Mouse (Mus musculus) heart, embryonic 10.5 days (tissue): ENCODE results near the gene Mrtfb. TPM values are rescaled to one million over a fixed set of nuclear protein-coding genes. Genes with fewer than 3 reads are reported as not detected.

ENCODE experiments used
- DNase-seq: peaks from one replicate; pipeline ENCODE4 v3.0.0-alpha.2; 2017; ENCODE audit warnings: low spot score
- H3K27ac ChIP-seq: fragments of 300-500 bp; sonication (generic); 2 replicates; pipeline ENCODE4 v1.5.1; 2016; ENCODE audit warnings: mild to moderate bottlenecking
- H3K27me3 ChIP-seq: fragments of 300-500 bp; sonication (generic); 2 replicates; pipeline ENCODE4 v1.6.1; 2016; ENCODE audit warnings: mild to moderate bottlenecking; ENCODE audit not compliant: poor library complexity, insufficient read depth, severe bottlenecking
- H3K36me3 ChIP-seq: fragments of 300-500 bp; sonication (generic); 2 replicates; pipeline ENCODE4 v1.6.1; 2016; ENCODE audit warnings: mild to moderate bottlenecking, moderate library complexity
- H3K4me1 ChIP-seq: fragments of 300-500 bp; sonication (generic); 2 replicates; pipeline ENCODE4 v1.6.1; 2016; ENCODE audit warnings: mild to moderate bottlenecking
- H3K4me3 ChIP-seq: fragments of 300-500 bp; sonication (generic); 2 replicates; pipeline ENCODE4 v1.5.1; 2016; ENCODE audit warnings: mild to moderate bottlenecking, moderate library complexity
- H3K9me3 ChIP-seq: fragments of 300-500 bp; sonication (generic); 2 replicates; pipeline ENCODE4 v1.6.1; 2016; ENCODE audit warnings: mild to moderate bottlenecking, moderate library complexity
- WGBS: fragments of 180-500 bp; shearing (Covaris S2); methylation state at CpG from one replicate; pipeline ENCODE4 v1.1.7; 2016; 5-methylcytosine and 5-hydroxymethylcytosine counted together
- polyA plus RNA-seq: library from polyadenylated mRNA; unstranded; fragments of >200 nt; fragmentation: Nextera tagmentation; extraction: Ambion mirVana; gene quantifications from 2 replicates; pipeline ENCODE4 v1.2.1, GENCODE M21; 2016

The Mrtfb gene
- polyA plus RNA-seq, 1 experiment from 2014 or later = 20.4 TPM

GRCm38 (mm10) chr16:13400375-13400774, 144.1 kb downstream of the Mrtfb start:
- no peak for DNase-seq
- Histone ChIP-seq H3K36me3 (peaks cover 95% of the 10 kb centered on the region), H3K27ac (no peak overlapping the region), H3K27me3 (no peaks in the 10 kb centered on the region), H3K4me1 (no peaks in the 10 kb centered on the region), H3K9me3 (no peaks in the 10 kb centered on the region), H3K4me3 (no peak overlapping the region)
- WGBS = 72% methylated on average over 2 of the region's 2 CpGs

DNA sequence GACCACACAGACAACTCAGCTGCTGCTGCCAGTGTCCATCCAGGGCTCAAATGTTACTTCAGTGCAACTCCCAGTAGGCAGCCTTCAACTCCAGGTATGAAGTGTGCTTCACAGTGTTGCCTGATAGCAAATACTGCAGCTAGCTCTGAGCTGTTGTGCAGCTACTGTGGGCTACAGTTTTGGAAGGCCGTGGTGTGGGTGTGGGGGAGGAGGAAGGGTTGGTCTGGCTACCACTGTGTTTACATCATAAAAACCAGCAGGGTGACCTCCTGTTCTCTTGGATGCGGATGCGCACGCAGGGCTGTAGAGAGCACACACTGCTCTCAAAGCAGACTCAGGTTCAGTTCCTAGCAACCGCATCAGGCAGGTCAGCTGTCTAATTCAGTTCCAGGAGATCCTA, 145.3 kb downstream of the Mrtfb start:
- 94% methylated on average over 5 of the region's 5 CpGs for WGBS
- peaks cover 95% of the 10 kb centered on the region for H3K36me3 ChIP-seq
- no peak overlapping the region for H3K4me3 ChIP-seq
- no peaks in the 10 kb centered on the region for H3K4me1 ChIP-seq
- DNase-seq = no peak
- no peaks in the 10 kb centered on the region for H3K9me3 ChIP-seq
- H3K27ac ChIP-seq = no peak overlapping the region
- no peaks in the 10 kb centered on the region for H3K27me3 ChIP-seq

- Histone ChIP-seq H3K27ac (no peak overlapping the region), H3K4me1 (no peaks in the 10 kb centered on the region), H3K4me3 (no peak overlapping the region), H3K27me3 (no peaks in the 10 kb centered on the region), H3K9me3 (no peaks in the 10 kb centered on the region), H3K36me3 (peaks cover 94% of the 10 kb centered on the region)
- DNase-seq = no peak
- WGBS = 86% methylated on average over 6 of the region's 6 CpGs
Observed at GRCm38 (mm10) chr16:13404656-13405055, 148.4 kb downstream of the Mrtfb start.

DNA sequence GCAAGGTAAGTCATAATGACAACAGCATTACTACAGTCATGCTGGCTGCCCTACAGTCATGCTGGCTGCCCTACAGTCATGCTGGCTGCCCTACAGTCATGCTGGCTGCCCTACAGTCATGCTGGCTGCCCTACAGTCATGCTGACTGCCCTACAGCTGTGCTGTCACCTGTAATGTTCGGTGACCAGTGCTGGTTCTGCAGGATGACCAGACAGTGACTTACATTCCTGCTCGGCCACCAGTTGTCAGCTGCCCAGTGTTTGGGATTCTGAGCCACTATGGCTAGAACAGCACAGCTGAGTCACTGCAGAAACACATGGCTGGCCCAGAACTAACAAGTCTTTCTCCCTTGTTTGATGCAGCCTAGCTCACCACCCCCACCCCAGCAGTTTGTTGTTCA, 149.1 kb downstream of the Mrtfb start:
- no peaks in the 10 kb centered on the region for H3K27me3 ChIP-seq
- 85% methylated on average over 2 of the region's 2 CpGs for WGBS
- peaks cover 94% of the 10 kb centered on the region for H3K36me3 ChIP-seq
- no peak for DNase-seq
- no peak overlapping the region for H3K4me3 ChIP-seq
- H3K27ac ChIP-seq = no peak overlapping the region
- no peaks in the 10 kb centered on the region for H3K4me1 ChIP-seq
- H3K9me3 ChIP-seq = no peaks in the 10 kb centered on the region

- no peak overlapping the region for H3K4me3 ChIP-seq
- DNase-seq = no peak
- H3K36me3 ChIP-seq = peaks cover 91% of the 10 kb centered on the region
- H3K27ac ChIP-seq = no peak overlapping the region
- H3K27me3 ChIP-seq = no peaks in the 10 kb centered on the region
- 0 out of 2 replicates have a peak, but pooled peaks cover 2% of the 10 kb centered on the region for H3K9me3 ChIP-seq
- H3K4me1 ChIP-seq = no peaks in the 10 kb centered on the region; the same call in 1 of the 2 replicates
- 73% methylated on average over 4 of the region's 4 CpGs for WGBS
Observed at GRCm38 (mm10) chr16:13409530-13410163, 153.4 kb downstream of the Mrtfb start.

- DNase-seq = no peak
- no peaks in the 10 kb centered on the region; the same call in 1 of the 2 replicates for H3K4me1 ChIP-seq
- no peak overlapping the region for H3K27ac ChIP-seq
- H3K27me3 ChIP-seq = no peaks in the 10 kb centered on the region
- 0 out of 2 replicates have a peak, but pooled peaks cover 2% of the 10 kb centered on the region for H3K9me3 ChIP-seq
- peaks cover 80% of the 10 kb centered on the region for H3K36me3 ChIP-seq
- H3K4me3 ChIP-seq = no peak overlapping the region
- 81% methylated on average over 2 of the region's 2 CpGs for WGBS
Observed at GRCm38 (mm10) chr16:13410760-13411159, 154.5 kb downstream of the Mrtfb start.

DNA sequence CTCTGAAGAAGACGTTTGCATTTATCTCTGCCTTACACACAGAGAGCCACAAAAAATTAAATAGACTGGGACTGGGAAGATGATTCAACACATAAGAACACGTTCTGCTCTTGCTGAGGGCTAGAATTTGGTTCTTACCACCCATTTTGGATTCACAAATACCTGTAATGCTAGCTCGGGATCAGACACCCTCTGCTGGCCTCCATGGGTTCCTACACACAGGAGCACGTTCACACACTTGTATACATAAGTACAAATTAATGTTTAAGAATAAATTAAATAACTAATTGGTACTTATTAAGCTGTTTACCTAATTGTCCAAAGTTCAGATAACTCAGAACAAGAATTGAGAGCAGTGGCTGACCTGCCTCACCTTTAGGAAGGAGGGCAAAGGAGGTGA, 155.2 kb downstream of the Mrtfb start:
- WGBS = 92% methylated on average over 4 of the region's 4 CpGs
- no peak overlapping the region for H3K27ac ChIP-seq
- H3K4me1 ChIP-seq = no peaks in the 10 kb centered on the region; the same call in 1 of the 2 replicates
- H3K9me3 ChIP-seq = 0 out of 2 replicates have a peak, but pooled peaks cover 2% of the 10 kb centered on the region
- H3K27me3 ChIP-seq = no peaks in the 10 kb centered on the region
- peaks cover 73% of the 10 kb centered on the region for H3K36me3 ChIP-seq
- H3K4me3 ChIP-seq = no peak overlapping the region
- DNase-seq = no peak

GRCm38 (mm10) chr16:13414566-13414965, 158.3 kb downstream of the Mrtfb start:
- peaks cover 47% of the 10 kb centered on the region for H3K36me3 ChIP-seq
- no peaks in the 10 kb centered on the region for H3K27me3 ChIP-seq
- H3K4me1 ChIP-seq = peaks cover 5% of the 10 kb centered on the region; the same call in 1 of the 2 replicates
- H3K27ac ChIP-seq = no peak overlapping the region
- 89% methylated on average over 7 of the region's 7 CpGs for WGBS
- H3K9me3 ChIP-seq = 0 out of 2 replicates have a peak, but pooled peaks cover 2% of the 10 kb centered on the region
- no peak overlapping the region for H3K4me3 ChIP-seq
- DNase-seq = no peak

- no peak overlapping the region for H3K27ac ChIP-seq
- H3K9me3 ChIP-seq = 0 out of 2 replicates have a peak, but pooled peaks cover 2% of the 10 kb centered on the region
- H3K36me3 ChIP-seq = peaks cover 43% of the 10 kb centered on the region
- H3K4me3 ChIP-seq = no peak overlapping the region
- WGBS = 85% methylated on average over 4 of the region's 4 CpGs
- no peak for DNase-seq
- no peaks in the 10 kb centered on the region for H3K27me3 ChIP-seq
- peaks cover 5% of the 10 kb centered on the region; the same call in 1 of the 2 replicates for H3K4me1 ChIP-seq
Observed at GRCm38 (mm10) chr16:13414972-13415371, 158.7 kb downstream of the Mrtfb start.

- no peaks in the 10 kb centered on the region for H3K27me3 ChIP-seq
- DNase-seq = no peak
- peaks cover 38% of the 10 kb centered on the region for H3K36me3 ChIP-seq
Observed at GRCm38 (mm10) chr16:13415465-13415864, 159.2 kb downstream of the Mrtfb start.

GRCm38 (mm10) chr16:13416465-13416864, 160.2 kb downstream of the Mrtfb start:
- H3K9me3 ChIP-seq = no peaks in the 10 kb centered on the region
- peaks cover 5% of the 10 kb centered on the region; the same call in 1 of the 2 replicates for H3K4me1 ChIP-seq
- WGBS = 73% methylated on average over 10 of the region's 10 CpGs
- H3K27ac ChIP-seq = no peak overlapping the region
- H3K36me3 ChIP-seq = peaks cover 28% of the 10 kb centered on the region
- no peak overlapping the region for H3K4me3 ChIP-seq
- no peak for DNase-seq
- no peaks in the 10 kb centered on the region for H3K27me3 ChIP-seq

More at GRCm38 (mm10) chr16:13415465-13415864, 159.2 kb downstream of the Mrtfb start:
- no peak overlapping the region for H3K4me3 ChIP-seq
- H3K9me3 ChIP-seq = 0 out of 2 replicates have a peak, but pooled peaks cover 2% of the 10 kb centered on the region
- H3K4me1 ChIP-seq = peaks cover 5% of the 10 kb centered on the region; the same call in 1 of the 2 replicates
- WGBS = 94% methylated on average over 6 of the region's 6 CpGs
- H3K27ac ChIP-seq = no peak overlapping the region

DNA sequence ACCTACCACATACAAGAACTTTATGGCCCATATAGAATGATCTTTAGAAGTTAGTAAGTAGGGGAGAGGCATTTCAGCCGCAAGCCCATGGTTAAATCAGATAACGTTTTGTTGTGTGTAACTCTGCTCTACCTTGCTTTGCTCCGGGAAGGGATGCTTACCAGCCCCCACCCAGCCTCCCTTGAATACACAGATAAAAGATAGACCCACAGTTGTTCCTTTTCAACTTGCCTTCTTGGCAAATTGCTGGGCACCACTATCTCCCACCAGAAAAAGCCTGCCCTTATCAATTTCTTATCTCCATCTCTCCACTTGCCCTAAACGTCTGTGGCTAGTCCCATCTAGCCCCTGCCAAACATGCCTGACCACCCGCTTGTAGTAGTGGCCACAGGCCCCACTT, 161.6 kb downstream of the Mrtfb start:
- WGBS = 50% methylated on average over 5 of the region's 5 CpGs

DNA sequence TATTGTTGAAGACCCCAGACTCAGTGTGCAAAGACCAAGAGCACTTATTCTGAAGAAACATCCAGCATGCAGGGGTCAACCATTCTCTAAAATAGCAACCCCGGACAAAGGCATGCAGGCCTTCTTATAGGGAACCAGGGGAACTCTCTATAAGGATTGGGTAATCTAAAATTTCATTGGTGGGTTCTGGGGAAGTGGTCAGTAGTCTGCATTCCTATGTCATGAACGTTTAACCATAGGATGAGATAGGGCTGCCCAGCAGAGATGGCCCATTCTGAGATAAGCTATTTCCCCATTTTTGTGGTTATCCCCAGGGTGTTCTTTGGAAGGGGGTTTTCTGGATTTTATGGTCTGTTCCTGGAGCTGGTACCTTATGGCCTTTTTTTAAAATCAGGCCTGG, 163.5 kb downstream of the Mrtfb start:
- no peak overlapping the region for H3K4me3 ChIP-seq
- H3K27ac ChIP-seq = no peak overlapping the region
- no peaks in the 10 kb centered on the region for H3K27me3 ChIP-seq
- 52% methylated on average over 2 of the region's 2 CpGs for WGBS
- peaks cover 5% of the 10 kb centered on the region; the same call in 1 of the 2 replicates for H3K4me1 ChIP-seq
- no peaks in the 10 kb centered on the region for H3K36me3 ChIP-seq
- H3K9me3 ChIP-seq = no peaks in the 10 kb centered on the region
- no peak for DNase-seq

More for the DNA sequence above, 161.6 kb downstream of the Mrtfb start:
- H3K4me1 ChIP-seq = peaks cover 5% of the 10 kb centered on the region; the same call in 1 of the 2 replicates
- H3K36me3 ChIP-seq = peaks cover 14% of the 10 kb centered on the region
- H3K9me3 ChIP-seq = no peaks in the 10 kb centered on the region
- DNase-seq = no peak
- no peaks in the 10 kb centered on the region for H3K27me3 ChIP-seq
- H3K4me3 ChIP-seq = no peak overlapping the region
- no peak overlapping the region for H3K27ac ChIP-seq
